Mouse (Mus musculus) olfactory bulb, adult 2 months (tissue): ENCODE data around the gene Relb. TPM values are rescaled to one million over a fixed set of nuclear protein-coding genes. Genes with fewer than 3 reads are reported as not detected.
A peak's percentile ranks its signal among the peaks of the same experiment; 100 is the strongest.

Source experiments
- H3K27ac ChIP-seq: fragments of 200-500 bp; 2 replicates; pipeline ENCODE4 v1.5.1; 2012; ENCODE audit warnings: low read depth, low read length; ENCODE audit not compliant: insufficient read depth
- H3K4me1 ChIP-seq: fragments of 200-500 bp; 2 replicates; pipeline ENCODE4 v1.6.1; 2012; ENCODE audit warnings: low read length; ENCODE audit not compliant: control insufficient read depth, insufficient read depth
- H3K4me3 ChIP-seq: fragments of 200-500 bp; 2 replicates; pipeline ENCODE4 v1.5.1; 2012; ENCODE audit warnings: mild to moderate bottlenecking, low read depth, low read length, moderate library complexity; ENCODE audit not compliant: insufficient read depth
- CTCF ChIP-seq: fragments of 200-500 bp; IDR thresholded peaks from 2 replicates; pipeline ENCODE4 v1.5.1; 2012; ENCODE audit warnings: low read depth, mild to moderate bottlenecking, low read length, moderate library complexity; ENCODE audit not compliant: insufficient read depth
- POLR2A ChIP-seq: fragments of 200-500 bp; IDR thresholded peaks from 2 replicates; pipeline ENCODE4 v1.6.1; 2012; ENCODE audit warnings: mild to moderate bottlenecking, low read depth, low read length, moderate library complexity; ENCODE audit not compliant: insufficient read depth
- WGBS: fragments of 180-500 bp; shearing (Covaris S2); methylation state at CpG from one replicate; pipeline ENCODE4 v1.1.7; 2018; 5-methylcytosine and 5-hydroxymethylcytosine counted together
- polyA plus RNA-seq: library from polyadenylated mRNA; stranded (reverse); fragments of >200 nt; gene quantifications from 2 replicates; pipeline ENCODE4 v1.2.4, GENCODE M21; 2012; ENCODE audit warnings: low replicate concordance; ENCODE audit not compliant: missing spikeins, insufficient read depth, insufficient read length

Gene Relb
- polyA plus RNA-seq, 1 experiment: not detected

DNA sequence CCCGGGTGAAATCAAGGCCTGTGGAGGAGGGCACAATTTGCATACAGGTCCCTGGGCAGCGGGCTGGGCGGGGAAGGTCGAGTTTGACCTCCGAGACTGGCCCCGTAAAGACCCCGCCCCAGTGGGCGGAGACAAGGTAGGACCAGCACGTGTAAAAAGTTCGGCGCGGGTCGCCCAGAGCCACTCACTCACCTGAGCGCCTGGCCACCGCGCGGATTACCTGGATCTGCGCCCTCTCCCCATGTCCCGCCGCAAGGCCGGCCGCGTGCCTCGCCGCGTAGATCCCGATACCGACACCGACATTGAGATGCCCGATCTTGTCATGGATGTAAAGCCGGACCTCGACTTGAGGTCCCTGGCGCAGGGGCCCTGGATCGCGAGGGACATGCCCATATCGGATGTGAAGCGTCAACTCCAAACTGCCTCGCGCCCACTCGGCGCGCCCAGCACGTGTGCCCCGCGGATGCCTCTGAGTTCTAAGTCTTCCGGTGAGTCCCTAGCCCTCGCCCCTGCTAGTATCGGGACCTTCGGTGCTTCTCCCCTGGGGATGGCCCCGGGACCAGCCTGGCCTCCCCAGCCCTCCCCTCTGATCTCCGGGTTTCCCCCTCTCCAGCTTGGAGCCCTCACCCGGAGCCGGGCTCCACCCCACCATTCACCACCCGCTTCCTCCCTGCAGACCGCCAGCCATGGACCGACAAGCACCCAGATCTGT, 51.9 kb downstream of the Relb start, which contains the start of the genes Zfp296 and Gemin7:
Gene Zfp296 (plus strand): TSS at position 147 of the 712 bp plus-strand sequence.
Gene Gemin7 (minus strand): TSS at position 455 of the 712 bp plus-strand sequence.
- Histone ChIP-seq H3K4me3 (peak within 1 kb of the TSS; percentile 25), H3K27ac (no peak within 1 kb of the TSS), H3K4me1 (peaks cover 18% of the 10 kb centered on the region)
- TF ChIP-seq POLR2A: no peak
- no peak for TF ChIP-seq CTCF
- 1% methylated on average over 56 of the region's 56 CpGs for WGBS

- Histone ChIP-seq H3K27ac (no peak overlapping the region), H3K4me1 (peaks cover 18% of the 10 kb centered on the region), H3K4me3 (no peak overlapping the region)
- WGBS: 79% methylated on average over 3 of the region's 3 CpGs
- TF ChIP-seq POLR2A (no peak), CTCF (no peak)
Measured at GRCm38 (mm10) chr7:19575559-19575958, 53.7 kb downstream of the Relb start.

DNA sequence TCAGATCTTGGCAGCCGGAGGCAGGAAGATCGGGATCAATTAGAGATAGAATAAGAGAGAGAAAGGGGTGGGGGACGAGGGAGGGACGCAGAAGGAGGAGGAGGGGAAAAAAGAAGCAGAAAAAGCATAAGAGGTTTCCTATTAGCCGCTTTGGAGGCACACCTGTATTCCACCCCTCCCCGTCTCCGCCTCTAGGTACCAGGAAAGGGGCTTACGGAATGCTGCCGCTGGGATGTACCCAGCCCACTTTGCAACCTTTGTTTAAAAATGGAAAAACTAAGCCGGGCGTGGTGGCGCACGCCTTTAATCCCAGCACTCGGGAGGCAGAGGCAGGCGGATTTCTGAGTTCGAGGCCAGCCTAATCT, 55.5 kb downstream of the Relb start:
- peak overlapping the region; percentile 80 for H3K4me3 ChIP-seq
- TF ChIP-seq CTCF (no peak), POLR2A (no peak)
- H3K4me1 ChIP-seq: peaks cover 18% of the 10 kb centered on the region
- 17% methylated on average over 16 of the region's 16 CpGs for WGBS
- no peak overlapping the region for H3K27ac ChIP-seq

DNA sequence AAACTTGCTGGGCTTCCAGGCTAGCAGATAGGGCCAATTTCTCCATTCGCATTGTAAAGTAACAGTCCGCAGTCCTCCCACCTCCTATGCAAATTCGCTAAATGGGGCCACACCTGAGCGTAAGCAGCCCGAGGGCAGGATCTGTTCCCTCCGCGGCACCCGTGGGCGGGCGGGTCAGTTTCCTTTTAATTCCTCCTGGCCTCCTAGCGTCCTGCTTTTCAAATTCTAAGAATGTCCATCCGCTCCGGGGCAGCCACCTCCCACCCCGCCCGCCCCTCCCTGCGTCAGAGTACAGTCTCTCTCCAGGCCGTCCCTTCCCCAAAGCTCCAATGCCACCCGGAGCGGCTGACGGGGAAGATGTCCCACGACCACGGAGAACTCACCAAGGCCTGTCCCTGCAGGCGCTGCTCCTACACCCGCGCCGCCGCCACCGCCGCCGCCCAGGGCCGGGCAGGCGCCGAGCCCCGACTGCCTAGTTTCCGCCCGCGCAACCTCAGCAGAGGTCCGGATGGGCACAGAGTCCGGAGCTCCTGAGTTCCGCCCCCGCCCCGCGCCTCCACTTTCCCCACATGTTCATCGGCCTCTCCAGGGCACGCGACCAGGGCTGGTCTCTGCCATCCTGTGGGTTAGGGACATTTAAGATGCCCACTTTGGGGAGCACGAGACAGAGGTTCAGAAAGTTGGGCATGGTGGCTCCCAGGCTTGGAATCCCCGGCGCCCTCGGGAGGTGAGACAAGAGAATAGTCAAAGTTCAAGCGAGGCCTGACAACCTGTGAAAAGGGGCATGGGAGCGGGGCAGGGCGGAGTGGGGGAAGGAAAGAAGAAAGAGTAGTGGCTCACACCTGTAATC, 56.1 kb downstream of the Relb start:
- no peak overlapping the region for H3K27ac ChIP-seq
- peaks cover 18% of the 10 kb centered on the region for H3K4me1 ChIP-seq
- under 1% methylated on average over 53 of the region's 53 CpGs for WGBS
- TF ChIP-seq CTCF (no peak), POLR2A (peak; percentile 90)
- H3K4me3 ChIP-seq: peak overlapping the region; percentile 80

GRCm38 (mm10) chr7:19569647-19570046, 59.6 kb downstream of the Relb start:
- no peak for TF ChIP-seq POLR2A
- no peak for TF ChIP-seq CTCF
- H3K4me1 ChIP-seq: peaks cover 7% of the 10 kb centered on the region
- no peak overlapping the region for H3K27ac ChIP-seq
- WGBS: 90% methylated on average over 3 of the region's 3 CpGs
- H3K4me3 ChIP-seq: no peak overlapping the region

- H3K4me1 ChIP-seq: 0 out of 2 replicates have a peak, but pooled peaks cover 6% of the 10 kb centered on the region
- TF ChIP-seq CTCF (no peak), POLR2A (no peak)
- H3K4me3 ChIP-seq: no peak overlapping the region
- 91% methylated on average over 8 of the region's 8 CpGs for WGBS
- no peak overlapping the region for H3K27ac ChIP-seq
Measured at GRCm38 (mm10) chr7:19567426-19567825, 61.8 kb downstream of the Relb start.

- Histone ChIP-seq H3K27ac (no peak overlapping the region), H3K4me3 (no peak overlapping the region), H3K4me1 (peaks cover 6% of the 10 kb centered on the region)
- 98% methylated on average over 2 of the region's 2 CpGs for WGBS
- TF ChIP-seq POLR2A (no peak), CTCF (no peak)
Measured at GRCm38 (mm10) chr7:19565803-19566202, 63.4 kb downstream of the Relb start.

DNA sequence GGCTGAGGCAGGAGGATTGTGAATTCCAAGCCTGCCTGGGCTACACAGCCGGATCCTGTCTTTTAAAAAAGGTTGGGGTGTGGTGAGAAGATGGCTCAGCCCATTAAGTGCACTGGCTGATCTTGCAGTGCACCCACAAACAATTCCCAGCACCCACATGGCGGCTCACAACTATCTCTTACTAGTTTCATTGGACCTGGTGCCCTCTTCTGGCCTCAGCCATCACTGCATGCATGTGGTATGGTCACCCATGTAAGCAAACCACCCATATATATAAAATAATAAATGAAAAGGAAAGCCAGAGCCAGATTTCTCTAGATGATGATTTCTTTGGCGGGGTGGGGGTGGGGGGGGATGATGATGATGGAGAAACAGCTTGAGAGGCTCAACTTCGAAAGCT, 64.8 kb downstream of the Relb start:
- 94% methylated on average over 4 of the region's 4 CpGs for WGBS
- Histone ChIP-seq H3K27ac (no peak overlapping the region), H3K4me3 (no peak overlapping the region), H3K4me1 (peaks cover 16% of the 10 kb centered on the region)
- peak; percentile 14; the same call in 1 of the 2 replicates for TF ChIP-seq POLR2A
- TF ChIP-seq CTCF: no peak

DNA sequence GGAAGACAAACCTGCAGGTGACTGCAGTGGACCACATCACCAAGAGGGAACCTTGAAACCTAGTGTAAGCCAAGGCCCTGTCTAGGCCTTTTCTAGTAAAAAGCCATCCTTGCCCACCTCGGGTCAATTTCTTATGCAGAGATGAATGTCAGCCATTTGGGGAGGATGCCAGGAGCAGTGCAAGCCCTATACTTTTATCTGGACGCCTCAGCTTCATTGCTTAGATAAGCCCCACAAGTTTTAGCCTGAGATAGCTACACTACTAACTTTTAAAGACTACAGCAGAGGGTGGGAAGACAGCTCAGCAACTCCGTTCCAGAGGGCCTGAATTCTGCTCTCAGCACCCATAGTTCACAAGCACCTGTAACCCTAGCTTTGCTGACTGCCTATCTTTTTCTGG, 65.4 kb downstream of the Relb start:
- no peak for TF ChIP-seq POLR2A
- TF ChIP-seq CTCF: no peak
- 93% methylated on average over 3 of the region's 3 CpGs for WGBS
- Histone ChIP-seq H3K4me3 (no peak overlapping the region), H3K27ac (no peak overlapping the region), H3K4me1 (peaks cover 21% of the 10 kb centered on the region)
